Mouse (Mus musculus) liver, adult 2 months (tissue): ENCODE results near the gene Sbno1.

Experiments
- CTCF ChIP-seq: fragments of 200-500 bp; IDR thresholded peaks from 2 replicates; pipeline ENCODE4 v1.5.1; 2011; ENCODE audit warnings: low read depth, low read length, control low read depth
- POLR2A ChIP-seq: fragments of 200-500 bp; IDR thresholded peaks from 2 replicates; pipeline ENCODE4 v1.6.1; 2011; ENCODE audit warnings: low read length, control low read depth; ENCODE audit not compliant: insufficient read depth; ENCODE audit errors: extremely low read depth

DNA sequence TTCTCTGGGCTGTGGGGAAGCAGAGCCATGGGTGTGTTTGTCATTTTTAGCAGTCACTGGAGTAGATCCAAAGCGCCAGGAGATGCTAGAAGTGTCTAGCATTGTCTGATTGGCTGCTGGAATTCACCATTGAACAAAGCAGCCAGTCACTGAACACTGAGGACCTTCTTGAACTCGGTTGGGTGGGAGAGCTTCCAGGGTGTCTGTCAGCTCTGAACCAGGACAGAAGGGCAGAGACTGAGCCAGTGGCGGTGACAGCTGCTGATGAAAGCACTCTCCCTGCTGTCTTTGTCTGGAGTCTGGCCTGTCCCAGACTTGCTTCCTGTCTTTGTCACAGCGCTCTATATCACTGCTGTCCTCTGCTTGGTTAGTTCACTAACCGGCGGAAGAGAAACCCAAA lies 91.4 kb downstream of the Sbno1 start:
- TF ChIP-seq POLR2A (no peak), CTCF (no peak)
